Mouse (Mus musculus) mouse embryonic stem cell (cell line): ENCODE results near the gene Adgrf3.

Experiments
- in situ Hi-C, 2 experiments: fragments of 300-500 bp; cut with MboI; formaldehyde crosslinking; loops; 1 replicate in 1 of 2; 3 replicates in 1 of 2; pipeline ENCODE4 v1.14.3; 2019 to 2020; ENCODE audit warnings: low sequenced_read_pairs in 2 of 2, low pct_unique_long_range_greater_than_20kb in 1 of 2, mixed read lengths in 1 of 2; ENCODE audit not compliant: unreplicated experiment in 1 of 2

Adgrf3 gene

GRCm38 (mm10) chr5:30155395-30155792 is 50.1 kb downstream of the Adgrf3 start:
- in situ Hi-C loops = no loop called here

DNA sequence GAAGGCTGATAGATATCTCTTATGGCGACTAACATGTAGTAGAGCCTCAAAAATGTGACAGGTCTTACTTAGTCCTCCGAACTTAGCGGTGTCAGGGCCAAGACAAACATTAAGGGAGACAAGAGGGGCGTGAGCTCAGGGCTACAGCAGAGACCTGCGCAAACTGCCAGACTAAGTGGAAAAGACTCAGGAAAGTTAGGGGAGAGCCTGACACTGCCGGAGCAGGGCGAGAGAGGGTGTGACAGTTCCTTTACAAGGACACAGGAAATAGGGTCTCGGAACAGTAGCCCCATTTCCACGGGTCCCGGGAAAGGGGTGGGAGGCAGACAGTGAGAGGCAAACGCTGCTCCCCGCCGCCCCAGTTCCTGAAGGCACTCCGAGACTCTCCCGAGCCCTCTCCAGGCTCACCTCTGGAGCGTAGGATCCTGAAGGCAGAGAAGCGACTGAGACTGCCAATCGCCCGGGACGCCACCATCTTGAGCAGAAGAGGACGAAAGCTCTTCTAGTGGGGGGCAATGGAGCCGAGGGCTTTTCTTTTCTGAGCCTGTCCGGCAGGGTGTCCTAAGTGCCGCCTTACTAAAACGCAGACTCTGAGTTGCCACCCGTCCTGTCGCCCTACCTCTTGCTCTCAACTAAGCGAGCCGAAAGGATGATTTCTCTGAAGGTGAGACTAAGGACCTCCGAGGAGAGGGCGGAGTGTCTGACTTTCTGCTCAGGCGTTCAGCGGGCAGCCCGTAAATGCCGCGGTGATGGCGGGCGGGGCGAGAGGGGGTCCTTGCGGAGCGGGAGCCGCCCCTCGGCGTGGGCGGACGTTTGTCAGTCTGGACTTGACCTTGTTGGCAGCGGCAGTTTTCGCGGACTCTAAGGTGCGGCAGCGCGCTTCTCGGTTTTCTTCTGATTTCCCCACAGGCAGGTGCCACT is 50.8 kb downstream of the Adgrf3 start, which contains the start of the genes Hadha and Hadhb:
Gene Hadha (minus strand): TSS at position 689 of the 921 bp plus-strand sequence.
Gene Hadhb (plus strand): TSS at position 775 of the 921 bp plus-strand sequence.
- in situ Hi-C loops = no loop called here

- in situ Hi-C loops = no loop called here
Observed at GRCm38 (mm10) chr5:30154013-30154412, 51.5 kb downstream of the Adgrf3 start.

GRCm38 (mm10) chr5:30153222-30153621 is 52.3 kb downstream of the Adgrf3 start:
- in situ Hi-C loops = no loop called here

DNA sequence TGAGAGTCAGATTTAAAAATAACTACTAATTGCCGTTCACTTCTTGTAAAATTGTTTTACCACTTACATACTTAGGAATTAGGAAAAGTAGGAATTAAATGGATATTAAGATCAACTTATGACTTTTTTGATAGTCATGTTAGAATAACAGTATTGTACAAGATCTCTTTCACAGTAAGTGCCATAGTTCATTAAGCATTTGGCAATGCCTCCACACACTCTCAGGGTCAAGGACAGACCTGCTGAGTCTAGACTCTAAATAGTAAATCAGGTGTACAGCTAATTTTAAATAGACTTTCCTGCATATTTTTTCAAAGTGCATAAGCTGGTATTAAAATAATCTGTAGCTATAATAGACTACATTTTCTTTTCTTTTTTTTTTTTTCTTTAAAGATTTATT is 53.1 kb downstream of the Adgrf3 start:
- in situ Hi-C loops = no loop called here

GRCm38 (mm10) chr5:30152007-30152406 is 53.5 kb downstream of the Adgrf3 start:
- in situ Hi-C loops = no loop called here

GRCm38 (mm10) chr5:30148133-30148920 is 57.2 kb downstream of the Adgrf3 start:
- in situ Hi-C loops = no loop called here

- in situ Hi-C loops = no loop called here
Observed at GRCm38 (mm10) chr5:30146526-30146925, 59.0 kb downstream of the Adgrf3 start.
